Mouse (Mus musculus): ENCODE results near the gene Pomt1. TPM values are rescaled to one million over a fixed set of nuclear protein-coding genes. Genes with fewer than 3 reads are reported as not detected.

Pomt1 gene
- total and polyA plus RNA-seq, 3 experiments = 13.6 to 16.7 (median 16.0) TPM

GRCm38 (mm10) chr2:32287923-32288367 is 51.6 kb downstream of the Pomt1 start, which contains the start of gene Swi5:
Gene Swi5, minus strand, starts transcription at chr2:32288075.
- Histone ChIP-seq H3K9me3 (replicated peaks; ENCODE audit: low read length) (no peaks in the 10 kb centered on the region), H3K9ac (ENCODE audit: insufficient read depth, low read depth) (peak within 1 kb of the TSS; percentile 89), H3K4me3 (replicated peaks in 1 of 3; ENCODE audit: low read depth in 2 of 3, low read length in 2 of 3, poor library complexity in 1 of 3) (peak within 1 kb of the TSS; percentile 74 to 98 (median 76)), H3K79me2 (replicated peaks; ENCODE audit: control insufficient read depth, extremely low read depth, insufficient read depth, poor library complexity, severe bottlenecking) (peaks cover 34% of the 10 kb centered on the region), H3K27me3 (replicated peaks) (no peaks in the 10 kb centered on the region), H3K27ac (ENCODE audit: insufficient read depth, low read depth) (no peak within 1 kb of the TSS), H3K36me3 (replicated peaks in 1 of 2; ENCODE audit: control insufficient read depth in 1 of 2, insufficient read depth in 1 of 2, low read length in 1 of 2) (peaks cover 18 to 45% of the 10 kb centered on the region in 2 experiments), H3K4me2 (ENCODE audit: insufficient read depth, low read depth, poor library complexity, severe bottlenecking) (peak within 1 kb of the TSS; percentile 85), H3K4me1 (ENCODE audit: control insufficient read depth in 1 of 2, insufficient read depth in 2 of 2) (peaks cover 4 to 34% of the 10 kb centered on the region in 2 experiments)
- peak; percentile 76 for TF ChIP-seq MYC (IDR thresholded peaks at IDR 0.05; ENCODE audit: low read depth, low read length)
- TF ChIP-seq UBTF (IDR thresholded peaks at IDR 0.05; ENCODE audit: low read depth, low read length) = no peak
- TF ChIP-seq IRF4 (IDR thresholded peaks at IDR 0.05; ENCODE audit: low read depth, low read length) = no peak
- TF ChIP-seq ELF1 (IDR thresholded peaks at IDR 0.05; ENCODE audit: low read depth, low read length) = peak; percentile 83
- peak; percentile 97 for TF ChIP-seq NELFE (IDR thresholded peaks at IDR 0.05; ENCODE audit: low read depth, low read length)
- peak; percentile 92 for TF ChIP-seq NRF1 (IDR thresholded peaks at IDR 0.05; ENCODE audit: low read depth, low read length)
- no peak for TF ChIP-seq E2F4 (IDR thresholded peaks at IDR 0.05; ENCODE audit: insufficient replicate concordance, low read depth, low read length)
- peak; percentile 88 for TF ChIP-seq TBP (conservative IDR thresholded peaks at IDR 0.05; ENCODE audit: low read depth, low read length)
- TF ChIP-seq CHD1 (IDR thresholded peaks at IDR 0.05; ENCODE audit: low read depth, low read length) = no peak
- TF ChIP-seq MAX (IDR thresholded peaks at IDR 0.05; ENCODE audit: low read length) = peak; percentile 81
- TF ChIP-seq USF2 (conservative IDR thresholded peaks at IDR 0.05; ENCODE audit: low read depth, low read length) = peak; percentile 72
- peak; percentile 24 for TF ChIP-seq SIN3A (IDR thresholded peaks at IDR 0.05; ENCODE audit: low read length)
- peak; percentile 93 for TF ChIP-seq ZMIZ1 (IDR thresholded peaks at IDR 0.05; ENCODE audit: low read depth, low read length)
- peak; percentile 88 for TF ChIP-seq USF1 (IDR thresholded peaks at IDR 0.05; ENCODE audit: low read depth, low read length)
- peak; percentile 94 for TF ChIP-seq POLR2A (IDR thresholded peaks at IDR 0.05; ENCODE audit: low read depth, low read length)
- peak; percentile 76 for TF ChIP-seq HCFC1 (IDR thresholded peaks at IDR 0.05; ENCODE audit: low read depth, low read length)
- TF ChIP-seq POLR2AphosphoS2 (IDR thresholded peaks at IDR 0.05; ENCODE audit: low read depth, low read length) = peak; percentile 58; the same call in 1 of the 2 replicates
- no peak for TF ChIP-seq JUN (IDR thresholded peaks at IDR 0.05; ENCODE audit: insufficient read depth, low read depth, low read length)
- no peak for TF ChIP-seq ETS1 (conservative IDR thresholded peaks at IDR 0.05; ENCODE audit: low read depth, low read length)
- TF ChIP-seq TCF12 (IDR thresholded peaks at IDR 0.05; ENCODE audit: low read depth, low read length) = peak; percentile 62; the same call in 1 of the 2 replicates
- peak; percentile 62 for TF ChIP-seq MXI1 (IDR thresholded peaks at IDR 0.05; ENCODE audit: low read depth, low read length)
- TF ChIP-seq MAZ (IDR thresholded peaks at IDR 0.05; ENCODE audit: low read depth, low read length) = peak; percentile 73; the same call in 1 of the 2 replicates
- 0 out of 2 replicates have a peak, but pooled peaks have one; percentile 37 for TF ChIP-seq KAT2A (IDR thresholded peaks at IDR 0.05; ENCODE audit: insufficient replicate concordance, low read length)
- TF ChIP-seq CTCF (conservative IDR thresholded peaks at IDR 0.05 in 1 of 2, IDR thresholded peaks at IDR 0.05 in 1 of 2; ENCODE audit: low read depth in 2 of 2, low read length in 2 of 2) = no peak
- in situ Hi-C loops (cut with MboI; ENCODE audit: low pct_ligation_motif_present, low pct_unique_long_range_greater_than_20kb, low sequenced_read_pairs) = loop anchor here (10.0 kb wide), 1 partner anchor 153 kb away; no protein-coding TSS in a partner anchor
- dilution Hi-C loops (cut with MboI; ENCODE audit: extremely low pct_ligation_motif_present, extremely low pct_unique_long_range_greater_than_20kb, low sequenced_read_pairs) = no loop called here
- peak; percentile 99 for DNase-seq (ENCODE audit: extremely low read depth)

Data from CH12.LX (cell line).